Mouse (Mus musculus) lung, adult 2 months (tissue): ENCODE measurements around the gene Cacna1a. TPM values are rescaled to one million over a fixed set of nuclear protein-coding genes. Genes with fewer than 3 reads are reported as not detected.
A peak's percentile ranks its signal among the peaks of the same experiment; 100 is the strongest.

ENCODE experiments used
- DNase-seq: peaks from one replicate; pipeline ENCODE4 v3.0.0; 2022
- H3K4me1 ChIP-seq: fragments of 200-500 bp; 2 replicates; pipeline ENCODE4 v1.6.1; 2011; ENCODE audit warnings: low read length; ENCODE audit not compliant: control insufficient read depth, insufficient read depth
- H3K4me3 ChIP-seq: fragments of 200-500 bp; replicated peaks from 2 replicates; pipeline ENCODE3; 2011; ENCODE audit warnings: low read depth, mild to moderate bottlenecking, control low read depth, low read length; ENCODE audit errors: extremely low read depth
- CTCF ChIP-seq: fragments of 200-500 bp; IDR thresholded peaks from 2 replicates; pipeline ENCODE4 v1.5.1; 2011; ENCODE audit warnings: mild to moderate bottlenecking, low read length, control low read depth; ENCODE audit not compliant: insufficient read depth
- POLR2A ChIP-seq: fragments of 200-500 bp; IDR thresholded peaks from 2 replicates; pipeline ENCODE4 v1.6.1; 2011; ENCODE audit warnings: low read depth, mild to moderate bottlenecking, control low read depth, low read length, borderline replicate concordance; ENCODE audit errors: extremely low read depth
- WGBS: fragments of 180-500 bp; shearing (Covaris S2); methylation state at CpG from one replicate; pipeline ENCODE4 v1.1.7; 2018; 5-methylcytosine and 5-hydroxymethylcytosine counted together
- polyA plus RNA-seq: library from polyadenylated mRNA; depleted of rRNA; stranded (reverse); fragments of >200 nt; gene quantifications from 2 replicates; pipeline ENCODE4 v1.2.3, GENCODE M21; 2012

Gene Cacna1a
- polyA plus RNA-seq, 1 experiment, result 13.3 TPM

DNA sequence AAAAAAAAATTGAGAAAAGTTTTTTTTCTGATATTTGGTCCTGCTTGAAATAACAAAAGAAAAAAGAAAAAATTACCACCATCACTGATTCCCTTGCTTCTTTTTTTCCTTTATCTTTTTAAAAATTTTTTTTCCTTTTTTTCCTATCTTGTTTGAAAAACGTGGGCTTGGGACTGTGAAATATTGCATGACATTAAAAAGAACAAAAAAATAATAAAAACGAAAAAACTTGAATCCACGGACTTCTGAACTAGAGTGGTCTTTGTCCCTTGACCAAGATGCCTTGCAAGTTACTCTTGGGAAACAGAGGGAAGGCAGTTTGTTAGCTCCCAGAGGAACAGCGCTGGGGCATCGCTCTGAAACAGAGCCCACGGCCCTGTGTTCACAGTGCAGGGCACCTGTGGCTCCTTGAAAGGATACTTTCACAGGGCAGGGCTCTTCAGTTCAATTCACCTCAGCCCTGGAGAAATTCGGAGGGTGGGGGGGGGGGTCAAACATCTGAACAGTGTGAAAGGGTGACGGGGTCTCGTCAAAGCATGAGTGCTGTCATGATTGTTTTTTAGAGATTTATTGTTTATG is 251.9 kb downstream of the Cacna1a start:
- peak overlapping the region; percentile 86 for H3K4me3 ChIP-seq

DNA sequence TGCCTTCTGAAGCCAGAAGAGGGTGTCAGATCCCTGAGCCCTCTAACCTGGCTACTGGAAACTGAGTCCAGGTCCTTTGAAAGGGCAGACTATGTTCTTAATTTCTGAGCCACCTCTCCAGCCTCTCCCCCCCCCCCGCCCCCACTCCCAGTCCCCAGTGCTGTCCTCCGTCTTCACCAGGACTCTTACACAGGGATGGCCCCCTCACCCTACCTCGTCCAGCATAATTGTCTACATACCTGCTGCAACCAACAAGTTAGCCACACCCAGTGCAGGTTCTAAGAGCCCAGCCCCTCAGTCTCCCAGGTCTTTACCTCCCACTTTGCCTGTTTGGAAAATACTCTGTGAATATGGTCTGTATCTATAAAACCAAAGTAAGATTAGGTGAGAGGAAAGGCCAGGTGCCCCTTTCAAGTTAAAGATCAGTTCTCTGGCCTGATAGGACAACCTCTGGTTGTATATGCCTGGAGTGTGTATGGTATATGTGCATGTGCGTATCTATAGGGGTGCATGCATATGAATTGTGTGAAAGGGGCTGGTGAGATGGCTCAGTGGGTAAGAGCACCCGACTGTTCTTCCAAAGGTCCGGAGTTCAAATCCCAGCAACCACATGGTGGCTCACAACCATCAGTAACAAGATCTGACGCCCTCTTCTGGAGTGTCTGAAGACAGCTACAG is 252.5 kb downstream of the Cacna1a start:
- Histone ChIP-seq H3K4me3 (no peak overlapping the region), H3K4me1 (no peaks in the 10 kb centered on the region)
- no peak for TF ChIP-seq CTCF
- TF ChIP-seq POLR2A, result no peak
- 72% methylated on average over 7 of the region's 7 CpGs for WGBS
- DNase-seq, result no peak

More for the DNA sequence above, 251.9 kb downstream of the Cacna1a start:
- TF ChIP-seq CTCF, result no peak
- TF ChIP-seq POLR2A, result no peak
- DNase-seq, result no peak
- WGBS, result 19% methylated on average over 9 of the region's 9 CpGs
- H3K4me1 ChIP-seq, result no peaks in the 10 kb centered on the region

DNA sequence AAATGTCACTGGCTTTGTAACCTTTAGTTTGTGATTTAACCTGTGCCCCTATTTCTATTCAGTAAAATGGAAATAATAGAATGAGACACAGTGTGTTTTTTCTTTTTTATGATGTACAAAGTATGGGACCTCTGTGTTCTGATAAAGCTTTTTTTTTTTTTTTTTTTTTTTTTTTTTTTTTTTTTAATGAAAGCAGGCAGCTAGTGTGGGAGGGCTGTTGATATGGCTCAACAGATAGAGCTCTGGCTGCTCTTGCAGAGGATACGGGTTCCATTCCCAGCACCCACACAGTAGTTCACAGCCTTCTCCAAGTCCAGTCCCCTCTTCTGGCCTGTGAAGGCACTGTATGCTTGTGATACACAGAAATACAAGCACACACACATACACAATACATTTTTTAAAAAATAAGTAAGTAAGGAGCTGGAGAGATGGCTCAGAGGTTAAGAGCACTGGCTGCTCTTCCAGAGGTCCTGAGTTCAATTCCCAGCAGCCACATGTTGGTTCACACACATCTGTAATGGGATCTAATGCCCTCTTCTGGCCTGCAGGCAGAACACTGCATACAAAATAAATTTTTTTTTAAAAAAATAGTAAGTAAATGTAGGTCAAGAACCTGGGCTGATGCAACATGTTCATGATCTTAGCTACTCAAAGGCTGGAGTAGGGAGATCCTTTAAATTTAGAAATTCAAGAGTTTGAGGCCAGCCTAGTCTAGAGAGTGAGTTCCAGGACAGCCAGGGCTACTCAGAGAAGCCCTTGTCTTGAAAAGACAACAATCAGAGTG is 253.5 kb downstream of the Cacna1a start:
- Histone ChIP-seq H3K4me3 (no peak overlapping the region), H3K4me1 (no peaks in the 10 kb centered on the region)
- DNase-seq, result no peak
- WGBS, result 96% methylated on average over 1 of the region's 1 CpGs
- no peak for TF ChIP-seq POLR2A
- no peak for TF ChIP-seq CTCF

DNA sequence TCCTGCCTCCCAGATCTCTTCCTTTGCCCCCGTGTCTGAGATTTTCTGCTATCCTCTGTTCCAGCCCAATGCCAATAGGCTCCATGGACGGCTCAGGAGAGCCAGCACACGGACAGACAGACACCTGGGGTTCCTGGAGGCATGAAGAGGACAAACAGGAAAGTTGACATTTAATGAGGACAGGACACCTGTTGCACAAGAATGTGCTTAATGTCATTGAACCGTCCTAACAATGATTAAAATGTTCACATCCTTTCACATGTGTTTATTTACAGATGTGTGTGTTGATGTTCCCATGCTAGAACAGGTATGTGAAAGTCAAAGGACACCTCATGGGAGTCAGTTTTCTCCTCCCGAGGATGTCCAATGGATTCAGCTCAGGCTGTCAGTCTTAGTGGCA is 254.8 kb downstream of the Cacna1a start:
- 61% methylated on average over 5 of the region's 5 CpGs for WGBS

DNA sequence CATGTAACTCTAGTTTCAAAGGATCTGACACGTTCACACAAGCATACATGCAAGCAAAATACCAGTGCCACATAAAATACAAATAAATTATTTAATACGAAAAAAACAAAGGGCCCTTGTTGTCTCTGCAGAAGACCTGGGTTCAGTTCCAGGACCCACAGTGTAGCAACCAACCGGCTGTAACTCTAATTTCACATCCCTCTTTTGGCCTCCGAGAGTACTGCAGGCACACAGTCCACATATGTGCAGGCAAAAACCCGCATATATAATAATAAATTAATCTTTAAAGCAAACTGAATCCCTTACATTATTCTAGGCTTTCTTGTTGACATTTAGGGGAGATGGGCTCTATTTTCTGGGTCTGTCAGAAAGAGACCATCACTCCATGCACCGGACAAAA is 258.6 kb downstream of the Cacna1a start:
- H3K4me1 ChIP-seq, result peaks cover 7% of the 10 kb centered on the region
- no peak overlapping the region for H3K4me3 ChIP-seq
- no peak for DNase-seq
- WGBS, result 58% methylated on average over 6 of the region's 6 CpGs
- no peak for TF ChIP-seq POLR2A
- no peak for TF ChIP-seq CTCF

More for the DNA sequence above, 254.8 kb downstream of the Cacna1a start:
- DNase-seq, result no peak
- peaks cover 7% of the 10 kb centered on the region for H3K4me1 ChIP-seq
- TF ChIP-seq POLR2A (no peak), CTCF (no peak)
- H3K4me3 ChIP-seq, result no peak overlapping the region

DNA sequence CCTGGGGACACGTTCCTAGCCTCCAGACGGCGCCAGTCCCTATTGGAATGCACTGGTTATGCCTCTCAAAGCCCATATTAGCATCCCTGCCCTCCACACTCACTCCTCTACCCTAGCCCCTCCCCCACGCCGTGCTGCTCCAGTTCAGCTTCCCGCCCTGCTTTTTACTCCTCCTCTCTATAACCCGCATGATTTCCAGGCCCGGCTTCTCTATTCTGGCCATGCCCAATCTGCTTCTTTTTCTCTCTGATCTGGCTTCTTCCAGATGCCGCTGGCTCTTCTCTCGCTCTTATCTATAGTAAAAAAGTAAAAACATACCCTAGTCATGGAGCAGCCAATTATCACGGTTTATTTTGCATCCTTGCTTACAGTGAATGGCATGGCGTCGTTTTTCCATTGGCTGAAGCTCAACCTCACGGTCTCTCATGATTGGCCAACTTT is 259.2 kb downstream of the Cacna1a start:
- TF ChIP-seq POLR2A, result no peak
- TF ChIP-seq CTCF, result 0 out of 2 replicates have a peak, but pooled peaks have one; percentile 12
- peaks cover 7% of the 10 kb centered on the region for H3K4me1 ChIP-seq
- H3K4me3 ChIP-seq, result no peak overlapping the region
- WGBS, result 7% methylated on average over 14 of the region's 14 CpGs
- DNase-seq, result no peak

DNA sequence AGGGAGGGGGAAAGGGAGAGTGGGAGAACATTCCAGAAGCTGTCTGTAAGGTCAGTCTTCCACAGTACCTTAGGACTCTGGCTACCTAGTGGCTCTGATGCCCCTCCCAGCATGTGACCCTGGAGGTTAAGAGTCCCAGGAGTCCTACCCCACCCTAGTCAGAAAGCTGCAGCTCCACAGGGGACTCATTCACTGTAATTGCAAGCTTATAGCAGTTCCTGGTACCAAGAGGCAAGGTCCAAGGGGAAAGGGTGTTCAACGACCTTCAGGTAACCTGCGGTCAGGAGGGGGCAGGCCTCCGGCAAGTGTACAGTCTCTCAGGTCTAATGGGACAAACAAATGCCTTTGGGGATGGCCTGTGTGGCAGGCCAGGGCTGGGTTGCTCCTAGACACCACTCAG is 262.0 kb downstream of the Cacna1a start:
- TF ChIP-seq POLR2A (no peak), CTCF (no peak)

DNA sequence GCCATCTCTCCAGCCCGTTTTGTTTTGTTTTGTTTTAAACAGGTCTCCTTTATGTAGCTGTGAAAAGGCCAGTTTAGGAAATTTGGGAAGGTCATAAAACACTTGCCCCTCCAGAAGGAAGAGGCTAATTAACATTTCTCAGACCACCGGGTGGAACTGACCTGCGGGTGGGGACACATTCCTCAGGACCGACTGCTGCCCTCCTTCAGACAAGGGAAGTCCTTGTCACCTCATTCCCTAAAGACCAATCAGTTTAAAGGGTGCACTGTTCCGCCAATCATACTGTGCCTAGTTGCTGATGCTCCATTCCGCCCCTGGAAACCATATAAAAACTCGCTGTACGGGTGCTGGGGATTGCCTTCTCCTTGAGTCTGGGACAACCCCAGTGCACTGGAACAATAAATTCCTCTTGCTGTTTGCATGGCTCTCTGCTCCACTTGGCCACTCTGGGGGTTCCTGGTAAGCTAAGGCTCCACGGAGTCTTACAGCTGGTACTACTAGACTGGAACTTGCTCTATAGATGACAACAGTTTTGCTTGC is 264.9 kb downstream of the Cacna1a start:
- TF ChIP-seq POLR2A (no peak), CTCF (no peak)
- WGBS, result 53% methylated on average over 9 of the region's 9 CpGs
- Histone ChIP-seq H3K4me1 (peaks cover 2% of the 10 kb centered on the region), H3K4me3 (no peak overlapping the region)
- no peak for DNase-seq

More for the DNA sequence above, 262.0 kb downstream of the Cacna1a start:
- peaks cover 7% of the 10 kb centered on the region for H3K4me1 ChIP-seq
- H3K4me3 ChIP-seq, result no peak overlapping the region
- WGBS, result 66% methylated on average over 3 of the region's 3 CpGs
- no peak for DNase-seq

DNA sequence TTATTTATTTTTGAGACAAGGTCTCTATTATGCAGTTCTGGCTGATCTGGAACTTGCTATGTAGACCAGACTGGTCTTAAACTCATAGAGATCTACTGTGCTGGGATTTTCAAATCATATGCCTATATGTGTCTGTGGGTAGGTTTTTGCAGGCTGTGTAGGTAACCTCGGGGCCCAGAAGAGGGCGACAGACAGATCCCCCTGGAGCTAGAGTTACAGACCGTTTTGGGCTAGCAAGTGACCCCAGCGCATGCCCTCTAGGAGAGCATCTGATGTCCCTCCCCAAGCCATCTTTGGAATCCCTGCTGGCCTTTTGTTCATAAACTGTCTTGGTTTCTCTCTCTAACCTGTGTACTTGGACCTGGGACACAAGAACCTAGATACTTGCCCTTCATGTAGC is 266.4 kb downstream of the Cacna1a start:
- Histone ChIP-seq H3K4me3 (no peak overlapping the region), H3K4me1 (peaks cover 6% of the 10 kb centered on the region)
- no peak for DNase-seq
- 43% methylated on average over 4 of the region's 4 CpGs for WGBS
- no peak for TF ChIP-seq CTCF
